Mouse (Mus musculus) E14TG2a.4 (cell line): ENCODE results near the gene Raly.

Experiments used
- H3K27me3 ChIP-seq: 2 replicates; pipeline ENCODE4 v1.6.1; 2014; ENCODE audit warnings: low read length, control low read depth; ENCODE audit not compliant: insufficient read depth
- H3K36me3 ChIP-seq: 2 replicates; pipeline ENCODE4 v1.6.1; 2014; ENCODE audit warnings: low read length, control low read depth; ENCODE audit not compliant: insufficient read depth
- H3K4me1 ChIP-seq: replicated peaks from 2 replicates; pipeline ENCODE4 v1.6.1; 2014; ENCODE audit warnings: low read depth, low read length, control low read depth
- H3K4me3 ChIP-seq: replicated peaks from 2 replicates; pipeline ENCODE4 v1.5.1; 2014; ENCODE audit warnings: mild to moderate bottlenecking, low read length
- H3K9me3 ChIP-seq: 2 replicates; pipeline ENCODE4 v1.6.1; 2014; ENCODE audit warnings: low read length, control low read depth
- CTCF ChIP-seq: conservative IDR thresholded peaks from 2 replicates; pipeline ENCODE4 v1.5.1; 2014; ENCODE audit warnings: low read length
- NANOG ChIP-seq: IDR thresholded peaks from 2 replicates; pipeline ENCODE4 v1.6.1; 2014; ENCODE audit warnings: borderline replicate concordance, low read length, mixed read lengths
- POU5F1 ChIP-seq: IDR thresholded peaks from 2 replicates; pipeline ENCODE4 v1.6.1; 2014; ENCODE audit warnings: low read length, borderline replicate concordance

Gene Raly

DNA sequence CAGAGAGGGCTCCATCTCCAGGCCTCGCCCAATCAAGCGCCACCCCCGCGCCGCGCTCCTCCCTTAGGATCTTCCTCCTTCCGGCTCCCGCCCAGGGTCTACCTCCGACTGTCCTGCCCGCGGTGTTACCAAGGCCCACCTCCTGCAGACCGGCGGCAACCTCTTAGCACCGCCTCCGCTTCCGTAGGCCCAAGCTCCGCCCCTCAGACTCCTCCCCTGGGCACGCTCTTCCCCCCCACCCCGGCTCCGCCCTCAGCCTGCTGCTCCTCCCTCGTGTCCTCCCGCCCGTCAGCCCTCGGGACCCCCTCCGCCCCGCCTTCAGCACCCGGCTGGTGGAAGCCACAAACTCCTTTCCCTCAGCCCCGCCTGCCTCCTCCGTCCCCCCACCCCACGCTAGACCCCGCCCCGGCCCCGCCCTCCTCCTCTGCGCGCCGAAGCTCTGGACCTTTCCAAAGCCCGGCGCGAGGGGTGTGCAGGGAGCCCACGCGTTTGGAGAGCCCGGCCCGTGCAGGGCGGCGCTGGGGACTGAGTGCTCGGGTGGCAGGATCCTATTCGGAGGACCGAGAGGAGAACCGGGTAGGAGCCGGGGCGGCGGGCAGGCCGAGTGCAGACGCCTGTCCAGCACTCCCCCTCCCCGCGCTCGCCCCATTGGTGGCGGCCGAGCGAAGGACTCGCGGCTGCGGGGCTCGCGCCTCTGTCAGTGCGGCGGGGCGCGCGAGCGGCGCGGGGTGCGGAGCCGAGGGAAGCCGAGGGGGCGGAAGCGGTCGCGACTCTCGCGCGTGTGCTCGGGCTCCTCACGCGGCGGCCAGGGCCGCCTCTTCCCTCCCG is at the start of gene Raly, which contains the start of gene a:
Gene Raly, plus strand, starts transcription at position 441 of the 828 bp plus-strand sequence.
Gene a, plus strand, starts transcription at position 747 of the 828 bp plus-strand sequence.
- peaks cover 66% of the 10 kb centered on the region for H3K4me1 ChIP-seq
- H3K4me3 ChIP-seq, result peak within 1 kb of the TSS; percentile 98
- TF ChIP-seq POU5F1 (no peak), CTCF (no peak), NANOG (no peak)
- H3K9me3 ChIP-seq, result no peaks in the 10 kb centered on the region
- no peaks in the 10 kb centered on the region for H3K27me3 ChIP-seq
- H3K36me3 ChIP-seq, result peaks cover 20% of the 10 kb centered on the region

DNA sequence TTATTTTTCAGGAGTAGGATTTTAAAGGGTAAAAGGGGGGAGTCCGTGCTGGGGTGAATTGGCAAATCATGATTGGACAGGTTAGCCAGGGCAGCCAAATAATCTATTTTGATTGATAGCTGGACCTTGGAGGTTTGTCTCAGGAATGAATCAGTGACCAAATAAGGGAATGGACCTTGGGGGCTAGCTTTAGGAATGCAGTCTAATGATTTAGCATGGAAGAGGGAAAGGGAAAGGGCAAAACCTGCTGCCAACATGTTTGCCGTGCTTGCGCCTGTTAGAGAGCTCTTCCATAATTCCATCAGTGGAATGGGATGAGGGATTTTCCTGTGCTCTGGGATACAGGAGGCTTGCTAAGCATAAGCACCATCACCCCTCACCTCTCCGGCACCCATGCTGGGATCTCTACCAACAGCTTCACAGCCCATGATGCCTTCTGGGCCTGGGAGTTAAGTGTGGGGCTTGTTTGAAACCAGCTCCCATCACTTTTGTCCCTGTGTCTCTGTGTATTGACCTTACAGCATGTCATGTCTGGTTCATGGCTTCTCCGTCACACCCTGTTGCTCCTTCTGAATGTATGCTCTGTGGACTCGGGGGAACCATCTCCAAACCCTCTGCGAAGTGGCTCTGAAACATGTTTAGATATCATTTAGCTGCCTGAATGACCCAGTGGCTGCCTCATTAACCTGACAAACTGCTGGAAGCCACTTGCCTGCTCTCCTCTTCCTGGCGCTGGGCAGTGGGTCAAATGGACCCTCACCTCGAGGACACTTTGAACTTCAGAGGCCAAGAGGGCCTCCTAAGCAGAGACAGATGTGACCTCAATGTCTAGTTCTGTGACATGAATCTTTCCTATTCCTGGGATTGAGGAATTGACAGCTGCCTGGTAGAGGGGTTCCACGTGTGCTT is 47.7 kb upstream of the Raly start:
- H3K36me3 ChIP-seq, result no peaks in the 10 kb centered on the region
- H3K27me3 ChIP-seq, result no peaks in the 10 kb centered on the region
- no peaks in the 10 kb centered on the region for H3K9me3 ChIP-seq
- no peaks in the 10 kb centered on the region for H3K4me1 ChIP-seq
- TF ChIP-seq POU5F1, result no peak
- TF ChIP-seq CTCF, result no peak
- no peak for TF ChIP-seq NANOG
- no peak overlapping the region for H3K4me3 ChIP-seq

DNA sequence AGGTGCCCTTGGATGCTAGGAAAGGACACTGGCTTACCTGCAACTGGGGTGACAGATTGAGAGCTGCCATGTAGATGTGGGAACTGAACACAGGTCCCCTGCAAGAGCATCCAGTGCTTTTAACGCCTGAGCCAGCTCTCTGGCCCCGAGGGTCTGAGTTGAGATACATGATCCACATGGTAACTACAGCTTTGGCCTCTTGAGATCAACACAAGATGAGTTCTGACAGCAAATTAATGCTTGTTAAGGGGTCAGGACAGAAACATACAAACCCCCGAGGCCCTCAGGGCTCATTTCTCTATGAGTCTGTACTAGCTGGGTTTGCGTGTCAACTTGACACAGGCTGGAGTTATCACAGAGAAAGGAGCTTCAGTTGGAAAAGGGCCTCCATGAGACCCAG is 47.0 kb upstream of the Raly start:
- H3K36me3 ChIP-seq, result no peaks in the 10 kb centered on the region
- no peak overlapping the region for H3K4me3 ChIP-seq
- H3K27me3 ChIP-seq, result no peaks in the 10 kb centered on the region
- no peaks in the 10 kb centered on the region for H3K9me3 ChIP-seq
- H3K4me1 ChIP-seq, result peaks cover 4% of the 10 kb centered on the region
- TF ChIP-seq POU5F1 (no peak), CTCF (no peak), NANOG (no peak)

DNA sequence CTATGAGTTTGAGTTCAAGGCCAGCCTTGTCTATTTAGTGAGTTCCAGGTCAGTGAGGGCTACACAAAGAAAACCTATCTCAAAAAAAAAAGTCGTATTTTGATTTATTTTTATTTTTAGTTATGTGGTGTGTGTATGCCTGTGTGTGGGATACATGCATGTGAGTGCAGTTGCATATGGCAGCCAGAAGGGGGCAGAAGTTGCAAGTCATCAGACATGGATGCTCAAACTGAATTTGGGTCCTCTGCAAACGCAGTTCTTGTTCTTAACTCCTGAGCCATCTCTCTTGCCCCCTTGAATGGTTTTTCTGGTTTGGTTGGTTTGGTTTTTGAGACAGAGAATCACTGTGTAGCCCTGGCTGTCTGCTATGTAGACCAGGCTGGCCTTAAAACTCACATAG is 42.5 kb upstream of the Raly start:
- peaks cover 20% of the 10 kb centered on the region for H3K4me1 ChIP-seq
- no peak for TF ChIP-seq NANOG
- TF ChIP-seq CTCF, result peak; percentile 60
- TF ChIP-seq POU5F1, result no peak
- no peaks in the 10 kb centered on the region for H3K36me3 ChIP-seq

DNA sequence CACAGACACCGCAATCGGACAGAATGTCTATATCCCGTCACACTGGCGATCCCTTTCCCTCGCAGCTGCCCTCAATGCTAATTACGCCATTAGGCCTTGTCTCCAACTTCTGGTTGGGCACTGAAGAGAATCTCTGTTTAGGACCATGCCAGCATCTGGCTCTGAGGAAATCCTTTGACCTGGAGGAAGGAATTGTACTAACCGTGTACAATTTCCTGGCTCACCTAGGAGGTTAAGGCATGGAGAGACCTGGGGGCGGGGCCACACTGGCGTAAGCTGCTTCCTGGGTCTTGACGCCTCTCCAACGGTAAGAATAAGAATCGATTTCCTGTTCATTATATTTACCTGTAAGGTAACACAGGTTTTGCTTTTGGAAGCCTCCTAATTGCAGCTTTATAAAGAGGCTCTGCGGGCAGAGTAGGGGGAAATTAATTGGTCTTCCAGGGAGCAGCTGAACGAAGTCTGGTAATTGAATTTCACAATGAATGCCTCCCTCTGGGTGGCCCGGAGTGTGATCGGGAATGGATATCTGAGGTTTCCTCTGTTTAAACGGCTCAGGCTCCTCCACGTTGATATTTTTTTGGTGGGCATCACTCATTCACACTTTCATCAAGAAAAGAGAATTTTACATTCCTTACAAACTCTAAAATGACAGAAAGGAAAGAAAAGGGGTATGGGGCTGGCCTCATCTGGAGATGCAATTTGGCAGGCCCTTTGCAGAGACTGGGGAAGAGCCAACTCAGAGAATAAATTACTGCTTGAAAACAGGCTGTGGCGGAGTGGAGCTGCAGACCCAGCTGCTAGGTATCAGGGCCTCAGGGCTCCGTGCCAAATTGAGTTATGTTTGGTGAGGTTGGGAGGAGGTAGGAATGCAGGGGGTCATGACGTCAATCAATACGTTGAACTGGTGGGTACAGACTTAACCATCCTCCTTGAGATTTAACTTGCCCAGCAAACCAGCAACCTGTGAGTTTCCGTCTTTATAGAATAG is 41.6 kb upstream of the Raly start:
- no peak for TF ChIP-seq POU5F1
- TF ChIP-seq CTCF, result no peak
- no peak for TF ChIP-seq NANOG

More for the DNA sequence above, 42.5 kb upstream of the Raly start:
- Histone ChIP-seq H3K4me3 (no peak overlapping the region), H3K27me3 (0 out of 2 replicates have a peak, but pooled peaks cover 3% of the 10 kb centered on the region), H3K9me3 (no peaks in the 10 kb centered on the region)

DNA sequence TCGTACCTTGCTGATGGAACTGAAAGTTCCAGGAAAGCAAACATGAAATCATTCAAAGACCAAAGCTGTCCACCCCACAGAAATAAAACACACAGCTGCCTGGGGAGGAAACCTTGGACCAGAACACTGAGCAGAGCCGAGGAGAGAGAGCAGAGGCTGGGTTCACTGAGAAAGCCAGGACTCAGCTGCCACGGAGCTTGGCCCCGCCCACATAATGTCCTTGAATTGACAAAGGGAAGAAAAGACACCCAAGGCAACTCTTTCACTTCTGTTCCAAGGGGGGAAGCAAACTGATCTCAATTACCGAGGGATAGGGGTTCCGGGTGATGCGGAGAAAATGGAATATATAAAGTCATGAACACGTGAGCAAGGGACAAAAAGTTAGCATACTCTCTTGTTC is 39.0 kb upstream of the Raly start:
- TF ChIP-seq CTCF (no peak), NANOG (no peak), POU5F1 (no peak)
- H3K27me3 ChIP-seq, result 0 out of 2 replicates have a peak, but pooled peaks cover 3% of the 10 kb centered on the region
- H3K4me3 ChIP-seq, result no peak overlapping the region
- H3K9me3 ChIP-seq, result no peaks in the 10 kb centered on the region
- peaks cover 20% of the 10 kb centered on the region for H3K4me1 ChIP-seq
- H3K36me3 ChIP-seq, result no peaks in the 10 kb centered on the region

More for the DNA sequence above, 41.6 kb upstream of the Raly start:
- no peaks in the 10 kb centered on the region for H3K9me3 ChIP-seq
- H3K27me3 ChIP-seq, result 0 out of 2 replicates have a peak, but pooled peaks cover 3% of the 10 kb centered on the region
- no peaks in the 10 kb centered on the region for H3K36me3 ChIP-seq
- H3K4me1 ChIP-seq, result peaks cover 20% of the 10 kb centered on the region
- no peak overlapping the region for H3K4me3 ChIP-seq

DNA sequence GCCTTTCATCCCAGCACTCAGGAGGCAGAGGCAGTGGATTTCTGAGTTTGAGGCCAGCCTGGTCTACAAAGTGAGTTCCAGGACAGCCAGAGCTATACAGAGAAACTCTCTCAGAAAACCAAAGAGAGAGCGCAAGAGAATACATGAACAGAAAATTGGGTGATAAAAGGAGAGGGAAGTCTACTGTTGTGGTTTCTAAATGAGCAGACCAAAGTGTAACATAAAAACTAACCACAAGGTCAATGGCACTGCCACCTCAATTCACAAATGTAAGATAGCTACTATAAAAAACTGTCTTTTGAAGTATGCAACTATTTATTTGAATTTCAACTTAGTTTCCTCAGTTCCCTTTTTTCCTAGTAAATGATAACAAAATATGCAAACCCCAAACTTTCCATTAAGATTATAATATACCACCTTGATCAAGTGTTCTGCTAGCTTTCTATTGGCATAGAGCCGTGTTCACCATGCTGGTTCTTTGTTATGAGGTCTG is 36.8 kb upstream of the Raly start:
- H3K36me3 ChIP-seq, result no peaks in the 10 kb centered on the region
- no peak overlapping the region for H3K4me3 ChIP-seq
- H3K4me1 ChIP-seq, result peaks cover 14% of the 10 kb centered on the region
- H3K27me3 ChIP-seq, result 0 out of 2 replicates have a peak, but pooled peaks cover 3% of the 10 kb centered on the region
- no peaks in the 10 kb centered on the region for H3K9me3 ChIP-seq
- no peak for TF ChIP-seq POU5F1
- TF ChIP-seq NANOG, result no peak
- no peak for TF ChIP-seq CTCF
